Mouse (Mus musculus): ENCODE measurements around the gene Olfr507. TPM values are rescaled to one million over a fixed set of nuclear protein-coding genes. Genes with fewer than 3 reads are reported as not detected.
"Not testable (repeated sequence)": the region's sequence is repeated elsewhere in the genome, so short reads cannot be mapped to it uniquely, and the experiment has no call there.

Gene Olfr507
- polyA plus RNA-seq (2011; ENCODE audit: insufficient read depth, insufficient read length, low read depth, missing spikeins), result not detected in 2 replicates

- Histone ChIP-seq H3K4me3 (ENCODE audit: low read depth, low read length) (no peak within 1 kb of the TSS), H3K27me3 (ENCODE audit: control insufficient read depth, insufficient read depth, low read length, poor library complexity, severe bottlenecking) (no peaks in the 10 kb centered on the region), H3K9ac (ENCODE audit: low read depth, poor library complexity, severe bottlenecking) (no peak within 1 kb of the TSS), H3K27ac (ENCODE audit: insufficient read depth, low read length) (no peak within 1 kb of the TSS), H3K36me3 (ENCODE audit: control insufficient read depth, insufficient read depth, low read length, poor library complexity, severe bottlenecking) (no peaks in the 10 kb centered on the region), H3K9me3 (replicated peaks; ENCODE audit: control insufficient read depth, insufficient read depth, low read length, poor library complexity, severe bottlenecking) (0 out of 2 replicates have a peak, but pooled peaks cover 2% of the 10 kb centered on the region), H3K4me1 (ENCODE audit: control insufficient read depth, insufficient read depth, low read length) (no peaks in the 10 kb centered on the region)
- TF ChIP-seq CTCF (IDR thresholded peaks at IDR 0.05; ENCODE audit: low read depth, low read length), result no peak
- TF ChIP-seq POLR2A (IDR thresholded peaks at IDR 0.05; ENCODE audit: insufficient read depth, low read length), result no peak
Observed at GRCm38 (mm10) chr7:108621514-108621913, at the start of gene Olfr507. TSS of gene Olfr507 (plus strand) at chr7:108621814.

GRCm38 (mm10) chr7:108589797-108590196 is 31.8 kb upstream of the Olfr507 start:
- H3K4me1 ChIP-seq (ENCODE audit: control insufficient read depth, insufficient read depth, low read length), result no peaks in the 10 kb centered on the region
- no peaks in the 10 kb centered on the region; the same call in 1 of the 2 replicates for H3K9me3 ChIP-seq (replicated peaks; ENCODE audit: control insufficient read depth, insufficient read depth, low read length, poor library complexity, severe bottlenecking)
- TF ChIP-seq CTCF (IDR thresholded peaks at IDR 0.05; ENCODE audit: low read depth, low read length), result no peak
- TF ChIP-seq EP300 (IDR thresholded peaks at IDR 0.05; ENCODE audit: insufficient read depth, low read depth, low read length), result no peak
- no peak for TF ChIP-seq POLR2A (IDR thresholded peaks at IDR 0.05; ENCODE audit: insufficient read depth, low read length)
- H3K9ac ChIP-seq (ENCODE audit: low read depth, poor library complexity, severe bottlenecking), result no peak overlapping the region
- no peak overlapping the region for H3K27ac ChIP-seq (ENCODE audit: insufficient read depth, low read length)
- no peak overlapping the region for H3K4me3 ChIP-seq (ENCODE audit: low read depth, low read length)
- no peaks in the 10 kb centered on the region for H3K27me3 ChIP-seq (ENCODE audit: control insufficient read depth, insufficient read depth, low read length, poor library complexity, severe bottlenecking)
- no peaks in the 10 kb centered on the region for H3K36me3 ChIP-seq (ENCODE audit: control insufficient read depth, insufficient read depth, low read length, poor library complexity, severe bottlenecking)

- peaks cover 29% of the 10 kb centered on the region for H3K9me3 ChIP-seq (replicated peaks; ENCODE audit: control insufficient read depth, insufficient read depth, low read length, poor library complexity, severe bottlenecking)
- H3K27me3 ChIP-seq (ENCODE audit: control insufficient read depth, insufficient read depth, low read length, poor library complexity, severe bottlenecking); H3K36me3 ChIP-seq (ENCODE audit: control insufficient read depth, insufficient read depth, low read length, poor library complexity, severe bottlenecking); H3K4me1 ChIP-seq (ENCODE audit: control insufficient read depth, insufficient read depth, low read length); H3K4me3 ChIP-seq (ENCODE audit: low read depth, low read length); H3K9ac ChIP-seq (ENCODE audit: low read depth, poor library complexity, severe bottlenecking): not testable (repeated sequence)
- H3K27ac ChIP-seq (ENCODE audit: insufficient read depth, low read length), result peak overlapping the region; percentile 73; the same call in 1 of the 2 replicates
- TF ChIP-seq EP300 (IDR thresholded peaks at IDR 0.05; ENCODE audit: insufficient read depth, low read depth, low read length), result peak; percentile 48; the same call in 1 of the 2 replicates
Observed at GRCm38 (mm10) chr7:108601916-108602315, 19.7 kb upstream of the Olfr507 start.

GRCm38 (mm10) chr7:108610487-108610886 is 11.1 kb upstream of the Olfr507 start, which contains the start of gene Olfr506:
TSS of gene Olfr506 (plus strand) at chr7:108610787.
- no peaks in the 10 kb centered on the region for H3K4me1 ChIP-seq (ENCODE audit: control insufficient read depth, insufficient read depth, low read length)
- H3K27me3 ChIP-seq (ENCODE audit: control insufficient read depth, insufficient read depth, low read length, poor library complexity, severe bottlenecking), result no peaks in the 10 kb centered on the region
- no peak within 1 kb of the TSS for H3K9ac ChIP-seq (ENCODE audit: low read depth, poor library complexity, severe bottlenecking)
- TF ChIP-seq POLR2A (IDR thresholded peaks at IDR 0.05; ENCODE audit: insufficient read depth, low read length) (no peak), EP300 (IDR thresholded peaks at IDR 0.05; ENCODE audit: insufficient read depth, low read depth, low read length) (no peak), CTCF (IDR thresholded peaks at IDR 0.05; ENCODE audit: low read depth, low read length) (no peak)
- H3K9me3 ChIP-seq (replicated peaks; ENCODE audit: control insufficient read depth, insufficient read depth, low read length, poor library complexity, severe bottlenecking), result peaks cover 8% of the 10 kb centered on the region; the same call in 1 of the 2 replicates
- no peak within 1 kb of the TSS for H3K27ac ChIP-seq (ENCODE audit: insufficient read depth, low read length)
- H3K4me3 ChIP-seq (ENCODE audit: low read depth, low read length), result no peak within 1 kb of the TSS
- H3K36me3 ChIP-seq (ENCODE audit: control insufficient read depth, insufficient read depth, low read length, poor library complexity, severe bottlenecking), result no peaks in the 10 kb centered on the region

GRCm38 (mm10) chr7:108614110-108614509 is 7.5 kb upstream of the Olfr507 start:
- Histone ChIP-seq H3K4me1 (ENCODE audit: control insufficient read depth, insufficient read depth, low read length) (no peaks in the 10 kb centered on the region), H3K36me3 (ENCODE audit: control insufficient read depth, insufficient read depth, low read length, poor library complexity, severe bottlenecking) (no peaks in the 10 kb centered on the region), H3K9ac (ENCODE audit: low read depth, poor library complexity, severe bottlenecking) (no peak overlapping the region), H3K9me3 (replicated peaks; ENCODE audit: control insufficient read depth, insufficient read depth, low read length, poor library complexity, severe bottlenecking) (peaks cover 8% of the 10 kb centered on the region; the same call in 1 of the 2 replicates), H3K27ac (ENCODE audit: insufficient read depth, low read length) (peak overlapping the region; percentile 81), H3K27me3 (ENCODE audit: control insufficient read depth, insufficient read depth, low read length, poor library complexity, severe bottlenecking) (no peaks in the 10 kb centered on the region), H3K4me3 (ENCODE audit: low read depth, low read length) (no peak overlapping the region)
- no peak for TF ChIP-seq POLR2A (IDR thresholded peaks at IDR 0.05; ENCODE audit: insufficient read depth, low read length)
- peak; percentile 67; the same call in 1 of the 2 replicates for TF ChIP-seq EP300 (IDR thresholded peaks at IDR 0.05; ENCODE audit: insufficient read depth, low read depth, low read length)

- not testable (repeated sequence) for H3K27me3 ChIP-seq (ENCODE audit: control insufficient read depth, insufficient read depth, low read length, poor library complexity, severe bottlenecking); H3K4me3 ChIP-seq (ENCODE audit: low read depth, low read length); H3K36me3 ChIP-seq (ENCODE audit: control insufficient read depth, insufficient read depth, low read length, poor library complexity, severe bottlenecking); H3K4me1 ChIP-seq (ENCODE audit: control insufficient read depth, insufficient read depth, low read length); H3K9ac ChIP-seq (ENCODE audit: low read depth, poor library complexity, severe bottlenecking); H3K9me3 ChIP-seq (replicated peaks; ENCODE audit: control insufficient read depth, insufficient read depth, low read length, poor library complexity, severe bottlenecking)
- peak; percentile 81 for TF ChIP-seq EP300 (IDR thresholded peaks at IDR 0.05; ENCODE audit: insufficient read depth, low read depth, low read length)
- peak overlapping the region; percentile 78 for H3K27ac ChIP-seq (ENCODE audit: insufficient read depth, low read length)
Observed at GRCm38 (mm10) chr7:108616781-108617180, 4.8 kb upstream of the Olfr507 start.

All from ES-Bruce4 (cell line).